Mouse (Mus musculus) embryonic fibroblast, embryonic 13.5 days (primary cell): ENCODE data around the gene Cdk14.

Experiments used
- CTCF ChIP-seq: IDR thresholded peaks from 2 replicates; pipeline ENCODE4 v1.5.1; 2011; ENCODE audit warnings: mild to moderate bottlenecking, control low read depth, low read length, moderate library complexity, borderline replicate concordance; ENCODE audit not compliant: insufficient read depth
- POLR2A ChIP-seq: IDR thresholded peaks from 2 replicates; pipeline ENCODE4 v1.6.1; 2011; ENCODE audit warnings: low read depth, mild to moderate bottlenecking, control low read depth, low read length, moderate library complexity

- no peak for TF ChIP-seq CTCF
- TF ChIP-seq POLR2A = no peak
These were observed 172.4 kb downstream of the Cdk14 start for GRCm38 (mm10) chr5:5247671-5248070.
